Mouse (Mus musculus) myocyte (in vitro differentiated cells): Measurements from ENCODE around the gene Dhcr24. TPM values are rescaled to one million over a fixed set of nuclear protein-coding genes. Genes with fewer than 3 reads are reported as not detected.

Experiments used
- H3K27me3 ChIP-seq: one replicate; pipeline ENCODE4 v1.6.1; 2011; ENCODE audit not compliant: control insufficient read depth, insufficient read depth, insufficient read length
- H3K36me3 ChIP-seq: one replicate; pipeline ENCODE4 v1.6.1; 2011; ENCODE audit not compliant: control insufficient read depth, insufficient read depth
- H3K4me2 ChIP-seq: one replicate; pipeline ENCODE4 v1.6.1; 2011; ENCODE audit warnings: low read depth, control low read depth
- H3K4me3 ChIP-seq: one replicate; pipeline ENCODE4 v1.5.1; 2011; ENCODE audit warnings: mild to moderate bottlenecking, control low read depth, moderate library complexity
- H3K79me2 ChIP-seq: one replicate; pipeline ENCODE4 v1.6.1; 2011; ENCODE audit not compliant: control insufficient read depth, insufficient read depth
- H3ac ChIP-seq: one replicate; pipeline ENCODE4 v1.6.1; 2011; ENCODE audit not compliant: control insufficient read depth, insufficient read length
- CEBPB ChIP-seq: IDR thresholded peaks from 2 replicates; pipeline ENCODE4 v1.6.1; 2011; ENCODE audit warnings: mild to moderate bottlenecking, moderate library complexity; ENCODE audit not compliant: poor library complexity, insufficient read depth, severe bottlenecking
- E2F4 ChIP-seq: IDR thresholded peaks from one replicate; pipeline ENCODE4 v1.6.1; 2011; ENCODE audit warnings: mild to moderate bottlenecking, control low read depth, moderate library complexity; ENCODE audit not compliant: insufficient read depth
- MAX ChIP-seq: IDR thresholded peaks from one replicate; pipeline ENCODE4 v1.6.1; 2011; ENCODE audit warnings: low read depth, mild to moderate bottlenecking, control low read depth
- MYOD1 ChIP-seq, 3 experiments: IDR thresholded peaks; one replicate each; pipeline ENCODE4 v1.6.1; 2011; ENCODE audit warnings: control low read depth in 2 of 3, low read depth in 2 of 3, mild to moderate bottlenecking in 2 of 3, moderate library complexity in 1 of 3; ENCODE audit not compliant: insufficient read length in 2 of 3, control insufficient read depth in 1 of 3
- MYOG ChIP-seq, 3 experiments: IDR thresholded peaks; one replicate each; pipeline ENCODE4 v1.6.1; 2011; ENCODE audit warnings: control low read depth in 2 of 3, low read depth in 2 of 3, mild to moderate bottlenecking in 2 of 3; ENCODE audit not compliant: insufficient read length in 2 of 3, control insufficient read depth in 1 of 3, insufficient read depth in 1 of 3
- POLR2A ChIP-seq: IDR thresholded peaks from one replicate; pipeline ENCODE4 v1.6.1; 2011; ENCODE audit warnings: low read depth, mild to moderate bottlenecking, control low read depth, moderate library complexity; ENCODE audit not compliant: insufficient read length
- POLR2AphosphoS2 ChIP-seq: IDR thresholded peaks from one replicate; pipeline ENCODE4 v1.6.1; 2011; ENCODE audit warnings: low read depth, control low read depth; ENCODE audit not compliant: insufficient read length
- REST ChIP-seq: IDR thresholded peaks from one replicate; pipeline ENCODE4 v1.6.1; 2011; ENCODE audit warnings: mild to moderate bottlenecking, control low read depth, moderate library complexity; ENCODE audit not compliant: insufficient read depth, insufficient read length
- SRF ChIP-seq: IDR thresholded peaks from one replicate; pipeline ENCODE4 v1.6.1; 2011; ENCODE audit warnings: low read depth; ENCODE audit not compliant: control insufficient read depth, insufficient read length
- TCF12 ChIP-seq: IDR thresholded peaks from one replicate; pipeline ENCODE4 v1.6.1; 2011; ENCODE audit warnings: mild to moderate bottlenecking, control low read depth; ENCODE audit not compliant: poor library complexity, insufficient read depth, severe bottlenecking
- TCF3 ChIP-seq: IDR thresholded peaks from one replicate; pipeline ENCODE4 v1.6.1; 2011; ENCODE audit warnings: low read depth, control low read depth; ENCODE audit not compliant: insufficient read length
- USF1 ChIP-seq: IDR thresholded peaks from one replicate; pipeline ENCODE4 v1.6.1; 2011; ENCODE audit warnings: low read depth, mild to moderate bottlenecking, control low read depth, moderate library complexity
- polyA plus RNA-seq: library from polyadenylated mRNA; unstranded; fragments of >200 nt; fragmentation: generic; extraction: Trizol; gene quantifications from one replicate; pipeline ENCODE4 v1.2.1, GENCODE M21; 2012; ENCODE audit warnings: missing spikeins

Gene Dhcr24
- polyA plus RNA-seq, 1 experiment, result 116 TPM

DNA sequence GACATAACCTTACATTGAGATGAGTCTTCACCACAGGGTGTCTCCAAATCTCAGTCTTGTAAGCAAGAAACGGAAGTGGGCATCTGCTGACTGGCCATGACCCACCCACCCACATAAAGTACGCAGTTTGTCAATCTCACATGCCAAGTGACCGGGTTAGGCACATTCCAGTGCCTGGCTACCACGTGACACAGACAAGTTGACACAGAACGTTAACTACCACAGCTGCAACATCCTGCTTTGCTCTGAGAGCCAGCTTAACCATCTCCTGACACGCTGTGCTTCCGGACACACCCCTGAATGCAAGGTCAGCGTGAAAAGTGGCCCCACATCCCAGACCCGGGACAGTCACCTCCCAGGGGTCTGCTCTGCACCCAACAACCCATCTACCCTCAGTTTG, 29.3 kb downstream of the Dhcr24 start:
- no peaks in the 10 kb centered on the region for H3K27me3 ChIP-seq
- H3K4me2 ChIP-seq, result no peak overlapping the region
- no peak overlapping the region for H3ac ChIP-seq
- H3K36me3 ChIP-seq, result peaks cover 12% of the 10 kb centered on the region
- TF ChIP-seq MYOD1 (IDR thresholded peaks at IDR 0.05; ENCODE audit: control insufficient read depth in 1 of 3, insufficient read length in 2 of 3, low read depth in 2 of 3) (peak in 1 of 3 experiments; percentile 40), TCF3 (no peak), POLR2AphosphoS2 (peak; percentile 33), MYOG (IDR thresholded peaks at IDR 0.05; ENCODE audit: control insufficient read depth in 1 of 3, insufficient read depth in 1 of 3, insufficient read length in 2 of 3, low read depth in 2 of 3) (no peak)
- no peaks in the 10 kb centered on the region for H3K79me2 ChIP-seq
- H3K4me3 ChIP-seq, result no peak overlapping the region

DNA sequence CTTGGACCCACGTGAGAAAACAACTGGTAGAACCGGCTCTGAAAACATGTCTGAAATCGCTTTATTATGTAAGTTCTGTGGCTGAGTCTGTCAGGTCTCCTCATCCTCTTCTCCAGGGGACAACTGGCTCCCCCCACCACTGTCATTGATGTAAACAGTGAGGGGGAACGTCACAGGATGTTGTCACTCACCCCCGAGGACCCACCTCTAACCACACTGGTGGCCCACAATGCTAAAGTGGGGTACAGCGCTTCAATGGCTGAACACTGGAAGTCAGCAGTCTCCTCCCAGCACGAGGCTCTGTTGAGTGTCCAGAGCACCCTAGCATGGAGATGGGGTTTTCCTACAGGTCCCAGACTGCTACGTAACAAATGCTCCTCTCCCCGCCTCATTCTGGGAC, 30.0 kb downstream of the Dhcr24 start:
- H3K36me3 ChIP-seq, result peaks cover 12% of the 10 kb centered on the region
- no peaks in the 10 kb centered on the region for H3K79me2 ChIP-seq
- no peak overlapping the region for H3ac ChIP-seq
- H3K27me3 ChIP-seq, result no peaks in the 10 kb centered on the region
- H3K4me3 ChIP-seq, result no peak overlapping the region
- no peak for TF ChIP-seq POLR2AphosphoS2
- TF ChIP-seq MAX, result no peak
- no peak for TF ChIP-seq MYOG (IDR thresholded peaks at IDR 0.05; ENCODE audit: control insufficient read depth in 1 of 3, insufficient read depth in 1 of 3, insufficient read length in 2 of 3, low read depth in 2 of 3)
- no peak for TF ChIP-seq REST
- TF ChIP-seq TCF3, result no peak
- TF ChIP-seq MYOD1 (IDR thresholded peaks at IDR 0.05; ENCODE audit: control insufficient read depth in 1 of 3, insufficient read length in 2 of 3, low read depth in 2 of 3), result no peak
- TF ChIP-seq SRF, result no peak
- TF ChIP-seq POLR2A, result no peak
- TF ChIP-seq E2F4, result no peak
- TF ChIP-seq TCF12, result no peak
- TF ChIP-seq USF1, result no peak
- TF ChIP-seq CEBPB, result no peak
- no peak overlapping the region for H3K4me2 ChIP-seq

DNA sequence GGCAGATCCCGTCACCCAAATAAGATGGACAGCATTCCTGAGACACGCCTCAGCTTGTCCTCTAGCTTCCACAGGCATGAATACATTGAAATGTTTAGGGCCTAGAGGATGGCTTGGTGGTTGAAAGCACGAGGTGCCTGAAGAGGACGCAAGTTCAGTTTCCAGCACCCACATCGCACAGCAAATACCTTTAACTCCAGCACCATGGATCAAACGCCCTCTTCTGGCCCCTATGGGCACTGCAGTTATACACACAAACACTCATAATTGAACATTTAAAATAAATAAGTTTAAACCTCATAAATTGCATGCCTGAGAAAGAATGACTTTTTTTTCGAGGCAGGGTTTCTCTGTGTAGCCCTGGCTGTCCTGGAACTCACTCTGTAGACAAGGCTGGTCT, 32.8 kb downstream of the Dhcr24 start:
- Histone ChIP-seq H3K4me2 (no peak overlapping the region), H3K4me3 (no peak overlapping the region), H3ac (no peak overlapping the region), H3K79me2 (no peaks in the 10 kb centered on the region), H3K36me3 (peaks cover 5% of the 10 kb centered on the region), H3K27me3 (no peaks in the 10 kb centered on the region)
- no peak for TF ChIP-seq MYOG (IDR thresholded peaks at IDR 0.05; ENCODE audit: control insufficient read depth in 1 of 3, insufficient read depth in 1 of 3, insufficient read length in 2 of 3, low read depth in 2 of 3)
- no peak for TF ChIP-seq POLR2AphosphoS2
- no peak for TF ChIP-seq MYOD1 (IDR thresholded peaks at IDR 0.05; ENCODE audit: control insufficient read depth in 1 of 3, insufficient read length in 2 of 3, low read depth in 2 of 3)
- TF ChIP-seq SRF, result no peak
- no peak for TF ChIP-seq MAX
- TF ChIP-seq USF1, result no peak
- TF ChIP-seq E2F4, result no peak
- no peak for TF ChIP-seq CEBPB
- TF ChIP-seq POLR2A, result no peak
- TF ChIP-seq REST, result no peak
- TF ChIP-seq TCF3, result no peak
- no peak for TF ChIP-seq TCF12

DNA sequence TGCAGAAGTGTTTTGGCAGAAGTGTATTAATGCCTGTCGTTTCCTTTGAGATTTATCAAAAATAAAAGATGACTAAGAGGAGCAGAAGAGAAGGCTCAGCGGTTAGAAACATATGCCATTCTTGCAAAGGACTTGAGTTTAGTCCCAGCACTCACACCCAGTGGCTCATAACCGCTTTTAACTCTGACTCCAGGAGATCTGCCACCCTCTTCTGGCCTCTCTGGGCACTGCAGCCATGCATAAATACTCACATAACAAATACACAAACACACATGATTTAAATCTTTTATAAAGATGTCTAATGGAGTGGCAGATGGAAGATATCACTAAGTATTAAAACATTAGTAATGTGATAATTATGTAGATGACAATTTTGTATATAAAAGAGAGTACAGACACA, 35.4 kb downstream of the Dhcr24 start:
- no peak overlapping the region for H3ac ChIP-seq
- H3K4me3 ChIP-seq, result no peak overlapping the region
- no peak overlapping the region for H3K4me2 ChIP-seq
- H3K36me3 ChIP-seq, result no peaks in the 10 kb centered on the region
- H3K79me2 ChIP-seq, result no peaks in the 10 kb centered on the region
- no peak for TF ChIP-seq USF1
- no peak for TF ChIP-seq SRF
- H3K27me3 ChIP-seq, result no peaks in the 10 kb centered on the region

DNA sequence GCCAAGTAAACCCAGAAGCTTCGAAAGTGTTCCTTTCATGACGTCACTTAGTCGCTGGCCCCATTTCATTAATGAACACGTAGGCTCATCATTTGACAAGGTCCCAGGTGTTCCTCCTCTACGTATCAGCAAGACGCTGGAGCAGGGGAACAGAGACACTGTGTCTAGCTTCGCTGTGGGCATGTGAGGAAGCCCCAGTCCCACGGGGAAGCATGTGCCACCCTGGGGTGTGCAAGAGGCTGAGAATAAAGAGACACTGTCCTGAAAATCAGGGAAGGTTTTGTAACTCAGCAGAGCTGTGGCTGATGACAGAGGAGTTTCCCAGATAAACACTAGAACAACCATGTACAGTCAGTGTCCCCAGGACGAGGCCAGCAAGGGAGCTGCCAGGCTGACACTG, 36.2 kb downstream of the Dhcr24 start:
- Histone ChIP-seq H3K79me2 (no peaks in the 10 kb centered on the region), H3K4me2 (no peak overlapping the region), H3K4me3 (no peak overlapping the region), H3K27me3 (no peaks in the 10 kb centered on the region), H3ac (no peak overlapping the region), H3K36me3 (no peaks in the 10 kb centered on the region)
- TF ChIP-seq MAX (no peak), TCF12 (no peak), POLR2AphosphoS2 (no peak), E2F4 (no peak), USF1 (no peak), SRF (no peak), REST (no peak), MYOG (IDR thresholded peaks at IDR 0.05; ENCODE audit: control insufficient read depth in 1 of 3, insufficient read depth in 1 of 3, insufficient read length in 2 of 3, low read depth in 2 of 3) (no peak), CEBPB (no peak), MYOD1 (IDR thresholded peaks at IDR 0.05; ENCODE audit: control insufficient read depth in 1 of 3, insufficient read length in 2 of 3, low read depth in 2 of 3) (no peak), POLR2A (no peak), TCF3 (no peak)
